Mouse (Mus musculus): ENCODE measurements around the gene Nyap1.

Gene Nyap1

GRCm38 (mm10) chr5:137745214-137746171, 4.1 kb upstream of the Nyap1 start, which contains the start of gene Tsc22d4:
TSS of gene Tsc22d4 (plus strand) at chr5:137745730.
- peak; percentile 97 for DNase-seq (ENCODE audit: low read depth, low spot score)

- DNase-seq (ENCODE audit: low read depth, low spot score) = no peak
Observed at GRCm38 (mm10) chr5:137744197-137744596, 2.8 kb upstream of the Nyap1 start.

GRCm38 (mm10) chr5:137742836-137743235, 1.4 kb upstream of the Nyap1 start:
- no peak for DNase-seq (ENCODE audit: low read depth, low spot score)

GRCm38 (mm10) chr5:137742048-137742447, 641 bp upstream of the Nyap1 start:
- no peak for DNase-seq (ENCODE audit: low read depth, low spot score)

- no peak for DNase-seq (ENCODE audit: low read depth, low spot score)
Observed at GRCm38 (mm10) chr5:137740506-137740905, 901 bp downstream of the Nyap1 start.

GRCm38 (mm10) chr5:137739471-137739870, 1.9 kb downstream of the Nyap1 start:
- DNase-seq (ENCODE audit: low read depth, low spot score) = no peak

- DNase-seq (ENCODE audit: low read depth, low spot score) = no peak
Observed at GRCm38 (mm10) chr5:137738516-137738915, 2.9 kb downstream of the Nyap1 start.

GRCm38 (mm10) chr5:137737400-137737940, 3.9 kb downstream of the Nyap1 start:
- DNase-seq (ENCODE audit: low read depth, low spot score) = no peak

GRCm38 (mm10) chr5:137734289-137735061, 6.9 kb downstream of the Nyap1 start:
- no peak for DNase-seq (ENCODE audit: low read depth, low spot score)

- no peak for DNase-seq (ENCODE audit: low read depth, low spot score)
Observed at GRCm38 (mm10) chr5:137733638-137734288, 7.6 kb downstream of the Nyap1 start.

- DNase-seq (ENCODE audit: low read depth, low spot score) = no peak
Observed at GRCm38 (mm10) chr5:137726767-137727166, 14.6 kb downstream of the Nyap1 start.

GRCm38 (mm10) chr5:137723840-137724239, 17.6 kb downstream of the Nyap1 start:
- DNase-seq (ENCODE audit: low read depth, low spot score) = no peak

- DNase-seq (ENCODE audit: low read depth, low spot score) = peak; percentile 64
Observed at GRCm38 (mm10) chr5:137720558-137721164, 20.7 kb downstream of the Nyap1 start.

- DNase-seq (ENCODE audit: low read depth, low spot score) = no peak
Observed at GRCm38 (mm10) chr5:137719088-137719487, 22.3 kb downstream of the Nyap1 start.

GRCm38 (mm10) chr5:137718020-137718790, 23.2 kb downstream of the Nyap1 start:
- DNase-seq (ENCODE audit: low read depth, low spot score) = peak; percentile 79

GRCm38 (mm10) chr5:137715685-137716084, 25.7 kb downstream of the Nyap1 start:
- DNase-seq (ENCODE audit: low read depth, low spot score) = no peak

- no peak for DNase-seq (ENCODE audit: low read depth, low spot score)
Observed at GRCm38 (mm10) chr5:137713454-137713853, 28.0 kb downstream of the Nyap1 start.

GRCm38 (mm10) chr5:137706913-137707633, 34.3 kb downstream of the Nyap1 start:
- DNase-seq (ENCODE audit: low read depth, low spot score) = peak; percentile 90

- peak; percentile 45 for DNase-seq (ENCODE audit: low read depth, low spot score)
Observed at GRCm38 (mm10) chr5:137705242-137705641, 36.2 kb downstream of the Nyap1 start.

GRCm38 (mm10) chr5:137699850-137700249, 41.6 kb downstream of the Nyap1 start:
- DNase-seq (ENCODE audit: low read depth, low spot score) = no peak
